Mouse (Mus musculus): ENCODE results near the gene Eps8l2. TPM values are rescaled to one million over a fixed set of nuclear protein-coding genes. Genes with fewer than 3 reads are reported as not detected.

Gene Eps8l2
- polyA plus RNA-seq, 1 experiment from 2014 or later = not detected

- Histone ChIP-seq H3K36me3 (ENCODE audit: inconsistent target) (peaks cover 49% of the 10 kb centered on the region), H3K4me3 (ENCODE audit: inconsistent target) (no peak overlapping the region), H3K79me2 (ENCODE audit: inconsistent target) (no peaks in the 10 kb centered on the region), H3K27ac (no peak overlapping the region)
- WGBS (ENCODE audit: missing documents) = 78% methylated on average over 1 of the region's 1 CpGs
Observed at GRCm38 (mm10) chr7:141317619-141318132, 21.0 kb upstream of the Eps8l2 start.

- WGBS (ENCODE audit: missing documents) = 83% methylated on average over 2 of the region's 2 CpGs
- no peak overlapping the region for H3K4me3 ChIP-seq (ENCODE audit: inconsistent target)
- H3K36me3 ChIP-seq (ENCODE audit: inconsistent target) = peaks cover 48% of the 10 kb centered on the region
- H3K27ac ChIP-seq = no peak overlapping the region
- peaks cover 7% of the 10 kb centered on the region; the same call in 1 of the 2 replicates for H3K79me2 ChIP-seq (ENCODE audit: inconsistent target)
Observed at GRCm38 (mm10) chr7:141319446-141319845, 19.2 kb upstream of the Eps8l2 start.

DNA sequence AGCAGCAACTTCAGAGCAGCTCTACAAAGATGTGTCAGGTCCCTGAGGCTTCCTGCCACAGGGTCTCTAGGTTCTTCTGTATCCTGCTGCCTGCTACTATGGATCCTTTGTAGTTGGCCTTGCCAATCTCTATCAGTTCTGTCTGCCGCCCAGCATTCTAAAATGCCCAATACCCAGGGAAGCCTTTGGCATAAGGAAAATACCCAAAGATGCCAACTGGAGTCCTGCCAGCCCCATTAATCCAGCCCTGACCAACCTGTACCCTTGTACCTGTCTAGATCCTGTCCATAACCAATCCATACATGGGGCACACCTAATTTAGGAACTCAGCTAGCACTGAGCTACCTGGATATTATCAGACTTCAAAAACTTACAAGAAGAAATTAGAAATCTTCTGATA is 14.0 kb upstream of the Eps8l2 start:
- Histone ChIP-seq H3K79me2 (ENCODE audit: inconsistent target) (peaks cover 24% of the 10 kb centered on the region), H3K36me3 (ENCODE audit: inconsistent target) (peaks cover 40% of the 10 kb centered on the region), H3K27ac (no peak overlapping the region), H3K4me3 (ENCODE audit: inconsistent target) (no peak overlapping the region)
- 94% methylated on average over 1 of the region's 1 CpGs for WGBS (ENCODE audit: missing documents)

- H3K4me3 ChIP-seq (ENCODE audit: inconsistent target) = peak overlapping the region; percentile 30
- WGBS (ENCODE audit: missing documents) = 11% methylated on average over 35 of the region's 35 CpGs
- peaks cover 23% of the 10 kb centered on the region for H3K36me3 ChIP-seq (ENCODE audit: inconsistent target)
- no peak overlapping the region for H3K27ac ChIP-seq
- H3K79me2 ChIP-seq (ENCODE audit: inconsistent target) = peaks cover 24% of the 10 kb centered on the region
Observed at GRCm38 (mm10) chr7:141326546-141327446, 11.9 kb upstream of the Eps8l2 start.

- Histone ChIP-seq H3K27ac (peak within 1 kb of the TSS; percentile 92), H3K4me3 (ENCODE audit: inconsistent target) (peak within 1 kb of the TSS; percentile 80), H3K79me2 (ENCODE audit: inconsistent target) (peaks cover 24% of the 10 kb centered on the region), H3K36me3 (ENCODE audit: inconsistent target) (peaks cover 17% of the 10 kb centered on the region)
- under 1% methylated on average over 97 of the region's 105 CpGs for WGBS (ENCODE audit: missing documents)
Observed at GRCm38 (mm10) chr7:141327469-141328372, 11.0 kb upstream of the Eps8l2 start, which contains the start of the genes Deaf1 and Tmem80. Gene Deaf1 (minus strand): TSS chr7:141327690. Gene Tmem80 (plus strand): TSS chr7:141327739.

DNA sequence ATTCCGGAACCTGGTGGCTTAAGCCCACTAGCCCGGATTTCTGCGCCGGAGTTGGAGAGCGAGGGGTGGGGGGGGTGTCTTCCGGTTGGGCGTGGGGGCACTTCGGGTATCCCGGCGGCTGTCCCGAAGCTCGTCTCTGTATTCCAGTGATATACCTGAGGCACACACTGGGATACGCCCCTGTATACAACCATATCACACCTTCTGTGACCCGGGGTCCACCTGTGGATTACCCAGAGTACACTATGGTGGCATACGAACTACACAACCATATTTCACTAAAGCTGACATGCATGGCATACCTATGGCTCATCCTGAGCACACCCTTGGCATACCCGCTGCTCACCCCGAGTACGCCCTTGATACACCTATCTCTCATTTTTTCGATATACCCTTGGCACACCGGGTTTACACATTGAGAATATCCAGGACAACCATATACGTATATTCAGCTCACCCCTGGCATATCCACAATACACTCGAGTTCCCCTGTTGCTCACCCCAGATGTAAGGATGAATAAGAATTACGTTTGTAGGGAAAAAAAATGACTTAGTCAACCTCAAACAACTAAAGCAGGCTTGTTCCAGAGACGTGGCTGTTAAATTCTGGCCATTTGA is 10.2 kb upstream of the Eps8l2 start:
- Histone ChIP-seq H3K4me3 (ENCODE audit: inconsistent target) (peak overlapping the region; percentile 80), H3K27ac (peak overlapping the region; percentile 51), H3K36me3 (ENCODE audit: inconsistent target) (peaks cover 17% of the 10 kb centered on the region), H3K79me2 (ENCODE audit: inconsistent target) (peaks cover 24% of the 10 kb centered on the region)
- 15% methylated on average over 24 of the region's 24 CpGs for WGBS (ENCODE audit: missing documents)

DNA sequence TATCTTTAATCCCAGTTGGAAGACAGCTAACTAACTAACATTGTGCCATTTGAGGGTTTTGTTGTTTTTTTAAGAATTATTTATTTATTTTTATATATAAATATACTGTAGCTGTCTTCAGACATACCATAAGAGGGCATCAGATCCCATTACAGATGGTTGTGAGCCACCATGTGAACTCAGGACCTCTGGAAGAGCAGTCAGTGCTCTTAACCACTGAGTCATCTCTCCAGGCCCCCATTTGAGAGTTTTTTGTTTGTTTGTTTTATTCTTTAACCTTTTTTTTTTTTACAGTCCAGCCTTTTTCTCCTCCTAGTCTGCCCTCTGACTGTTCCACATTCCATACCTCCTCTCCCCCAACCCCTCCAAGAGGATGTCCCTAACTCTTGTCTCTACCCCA is 8.0 kb upstream of the Eps8l2 start:
- Histone ChIP-seq H3K27ac (no peak overlapping the region), H3K36me3 (ENCODE audit: inconsistent target) (peaks cover 27% of the 10 kb centered on the region), H3K79me2 (ENCODE audit: inconsistent target) (peaks cover 13% of the 10 kb centered on the region), H3K4me3 (ENCODE audit: inconsistent target) (no peak overlapping the region)

DNA sequence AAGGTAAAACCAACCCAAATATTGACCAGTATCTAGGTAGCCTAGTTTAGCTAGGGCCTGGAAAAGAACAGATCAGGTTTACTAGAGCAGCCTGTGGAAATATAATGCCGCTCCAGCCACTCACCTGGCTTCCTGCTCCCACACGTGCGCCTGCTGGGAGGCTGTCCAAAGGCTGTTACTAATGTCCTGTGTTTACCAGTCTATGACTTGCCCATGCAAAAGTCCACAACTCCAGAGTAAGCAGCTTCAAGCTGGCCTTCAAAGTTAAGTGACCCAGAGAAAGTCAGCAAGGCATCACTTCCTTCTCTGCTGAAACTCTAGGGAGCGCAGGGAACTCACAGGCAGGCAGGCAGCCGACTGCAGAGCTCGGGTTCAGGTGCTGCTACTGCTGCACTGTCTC is 6.7 kb upstream of the Eps8l2 start:
- H3K27ac ChIP-seq = no peak overlapping the region
- no peaks in the 10 kb centered on the region; the same call in 1 of the 2 replicates for H3K79me2 ChIP-seq (ENCODE audit: inconsistent target)
- no peak overlapping the region for H3K4me3 ChIP-seq (ENCODE audit: inconsistent target)
- WGBS (ENCODE audit: missing documents) = 90% methylated on average over 6 of the region's 6 CpGs
- H3K36me3 ChIP-seq (ENCODE audit: inconsistent target) = peaks cover 33% of the 10 kb centered on the region

DNA sequence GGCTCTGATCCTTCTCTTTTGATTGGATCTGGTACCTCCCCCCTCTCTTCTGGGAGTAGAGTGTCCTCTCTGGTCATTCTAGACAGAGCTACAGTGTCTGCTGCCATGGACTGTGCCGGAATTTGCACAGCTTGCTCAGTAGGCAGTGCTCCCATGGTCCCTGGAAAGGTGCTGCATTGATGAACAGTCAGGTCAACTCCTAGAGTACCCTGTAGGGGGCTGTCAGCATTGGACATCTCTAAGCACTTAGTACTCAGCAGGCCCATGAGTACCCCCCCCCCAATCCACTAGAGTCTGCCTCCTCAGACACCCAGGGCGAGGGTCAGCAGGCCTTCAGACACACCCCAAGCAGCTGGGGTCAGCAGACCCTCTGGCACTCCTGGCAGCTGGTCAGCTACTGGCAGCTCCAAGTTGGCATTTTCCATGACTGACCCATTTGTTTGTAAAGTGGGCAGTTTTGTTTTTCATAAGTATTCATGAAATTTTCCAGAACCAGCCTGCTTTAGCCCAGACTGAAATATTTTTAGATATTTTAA is 3.6 kb upstream of the Eps8l2 start:
- H3K27ac ChIP-seq = no peak overlapping the region
- peaks cover 33% of the 10 kb centered on the region for H3K36me3 ChIP-seq (ENCODE audit: inconsistent target)
- WGBS (ENCODE audit: missing documents) = 100% methylated on average over 2 of the region's 2 CpGs
- H3K4me3 ChIP-seq (ENCODE audit: inconsistent target) = no peak overlapping the region
- H3K79me2 ChIP-seq (ENCODE audit: inconsistent target) = no peaks in the 10 kb centered on the region

DNA sequence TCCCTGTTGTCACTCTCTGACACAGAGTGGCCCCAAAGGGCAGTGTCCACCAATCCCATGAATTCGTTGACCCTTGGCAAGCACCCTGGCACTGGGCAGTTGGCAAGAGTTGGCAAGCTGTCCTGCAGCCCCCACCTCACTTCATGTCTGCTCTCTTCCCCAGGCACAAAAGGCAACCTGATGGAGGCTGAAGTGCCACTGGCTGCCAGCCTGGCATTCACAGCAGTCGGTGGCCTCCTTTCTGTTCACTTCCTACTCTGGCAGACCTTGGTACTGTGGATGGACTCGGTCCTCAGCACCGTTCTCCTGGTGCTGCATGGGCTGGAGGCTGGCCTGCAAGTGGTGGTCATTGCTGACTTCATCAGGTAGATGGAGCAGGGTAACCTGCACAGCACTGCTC is 3.0 kb upstream of the Eps8l2 start:
- 98% methylated on average over 4 of the region's 4 CpGs for WGBS (ENCODE audit: missing documents)
- H3K36me3 ChIP-seq (ENCODE audit: inconsistent target) = peaks cover 33% of the 10 kb centered on the region

GRCm38 (mm10) chr7:141336296-141336695 is 2.4 kb upstream of the Eps8l2 start:
- Histone ChIP-seq H3K27ac (no peak overlapping the region), H3K36me3 (ENCODE audit: inconsistent target) (peaks cover 33% of the 10 kb centered on the region), H3K79me2 (ENCODE audit: inconsistent target) (no peaks in the 10 kb centered on the region), H3K4me3 (ENCODE audit: inconsistent target) (no peak overlapping the region)
- 100% methylated on average over 3 of the region's 3 CpGs for WGBS (ENCODE audit: missing documents)

More for the DNA sequence above, 3.0 kb upstream of the Eps8l2 start:
- H3K79me2 ChIP-seq (ENCODE audit: inconsistent target) = no peaks in the 10 kb centered on the region
- H3K27ac ChIP-seq = no peak overlapping the region
- no peak overlapping the region for H3K4me3 ChIP-seq (ENCODE audit: inconsistent target)

DNA sequence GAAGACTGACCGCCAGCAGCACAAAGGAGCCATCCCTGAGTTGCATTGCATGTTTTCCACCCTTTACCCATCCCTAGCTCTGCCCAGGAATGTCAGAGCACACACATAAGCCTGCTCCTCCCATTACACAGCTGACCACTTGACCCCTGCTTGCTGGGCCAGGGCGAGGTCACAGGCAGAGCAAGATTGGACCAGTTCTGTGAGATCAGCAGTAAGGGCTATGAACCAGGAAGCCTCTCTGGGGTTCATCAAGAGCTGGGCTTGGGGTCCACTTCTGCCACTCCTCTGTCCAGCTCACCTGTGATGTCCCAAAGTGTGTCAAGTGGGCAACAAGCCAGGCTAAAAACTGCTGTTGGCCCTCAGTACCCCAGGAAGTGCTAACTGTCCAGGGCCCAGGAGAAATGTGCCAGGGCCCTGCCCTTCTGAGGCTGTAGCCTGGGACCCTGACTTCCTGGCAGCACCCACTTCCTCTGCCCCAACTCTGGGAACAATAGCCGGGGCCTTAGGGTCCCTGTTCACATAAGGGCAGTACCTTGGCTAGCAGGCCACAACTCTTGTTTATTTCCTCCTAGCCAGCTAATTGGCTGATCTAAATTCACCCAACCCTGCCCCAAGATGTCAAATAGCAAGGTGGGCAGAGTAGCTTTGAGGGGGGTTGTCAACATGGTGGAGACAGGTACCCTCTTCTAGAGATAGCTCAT is 814 bp upstream of the Eps8l2 start:
- H3K79me2 ChIP-seq (ENCODE audit: inconsistent target) = no peaks in the 10 kb centered on the region
- WGBS (ENCODE audit: missing documents) = 76% methylated on average over 3 of the region's 3 CpGs
- peaks cover 31% of the 10 kb centered on the region for H3K36me3 ChIP-seq (ENCODE audit: inconsistent target)
- H3K27ac ChIP-seq = no peak overlapping the region
- H3K4me3 ChIP-seq (ENCODE audit: inconsistent target) = no peak overlapping the region

DNA sequence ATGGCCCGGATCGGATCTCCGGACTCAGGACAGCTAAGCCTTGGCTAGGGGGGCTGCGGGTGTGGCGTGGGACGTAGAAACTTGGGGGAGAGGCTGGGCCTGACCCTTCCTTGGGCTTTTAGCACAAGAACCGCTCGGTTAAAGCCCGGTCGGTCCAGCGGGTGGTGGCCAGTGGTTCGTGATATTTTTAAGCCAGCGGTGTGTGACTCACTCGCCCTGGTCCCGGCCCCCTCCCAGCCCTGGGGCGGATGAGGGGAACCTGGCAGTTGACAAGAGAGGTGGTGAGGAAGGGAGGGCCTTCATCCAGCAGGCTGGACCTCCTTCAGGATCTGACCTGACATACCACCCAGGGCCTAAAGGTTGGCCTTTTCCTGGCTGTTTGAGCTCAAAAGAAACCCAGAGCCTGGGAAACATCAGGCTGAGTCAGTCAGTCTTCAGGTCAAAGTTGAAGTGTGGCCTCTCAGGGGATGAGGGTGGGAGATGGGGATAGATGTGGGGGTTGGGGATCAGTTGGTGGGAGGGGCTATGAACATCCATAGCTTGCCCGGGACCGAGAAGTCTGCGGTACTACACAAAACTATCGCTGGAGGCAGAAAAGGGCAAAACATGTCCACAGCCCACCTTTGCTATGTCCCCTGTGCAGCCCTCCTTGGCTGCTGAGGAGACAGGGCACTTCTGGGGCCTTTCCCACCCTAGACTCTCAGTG is 688 bp downstream of the Eps8l2 start:
- no peak overlapping the region for H3K27ac ChIP-seq
- H3K4me3 ChIP-seq (ENCODE audit: inconsistent target) = no peak overlapping the region
- H3K36me3 ChIP-seq (ENCODE audit: inconsistent target) = peaks cover 17% of the 10 kb centered on the region; the same call in 1 of the 2 replicates
- no peaks in the 10 kb centered on the region for H3K79me2 ChIP-seq (ENCODE audit: inconsistent target)
- WGBS (ENCODE audit: missing documents) = 83% methylated on average over 17 of the region's 20 CpGs

All from macrophage (primary cell).